Mouse (Mus musculus) heart, postnatal 10 days (tissue): ENCODE measurements at regions not wholly inside any gene's neighbourhood (a gene's known extent, or its start where the extent isn't known, plus 50 kb on each side); places are given as distances from the start of the nearest gene placed in this dataset.
A peak's percentile ranks its signal among the peaks of the same experiment; 100 is the strongest.

Experiments
- DNase-seq, 2 experiments: peaks; one replicate each; pipeline ENCODE4 v3.0.0; 2021
- intact Hi-C: fragments of 180-260 bp; cut with DNase I; formaldehyde crosslinking; loops from one replicate; pipeline ENCODE4 v1.15.1; 2025

DNA sequence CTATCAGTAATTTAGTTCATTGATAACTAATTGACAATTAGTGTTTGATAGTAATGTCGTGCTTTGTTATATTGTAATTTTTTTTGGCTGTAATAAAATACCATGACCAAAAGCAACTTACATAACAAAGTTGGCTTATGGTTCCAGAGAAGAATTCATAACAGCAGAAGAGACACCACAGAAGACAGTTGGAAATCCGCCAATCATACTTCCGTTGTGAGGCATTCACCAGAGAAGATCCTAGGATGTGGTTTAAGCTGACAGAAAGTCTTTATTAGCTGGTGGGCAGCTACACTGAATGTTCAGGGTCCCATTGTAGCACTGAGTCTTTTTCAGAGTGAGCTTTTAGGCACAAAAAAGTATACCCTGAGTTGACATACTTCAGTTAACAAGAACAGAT is 109.9 kb downstream of the Sec23a start:
- intact Hi-C loops: no loop called here
- no peak for DNase-seq

DNA sequence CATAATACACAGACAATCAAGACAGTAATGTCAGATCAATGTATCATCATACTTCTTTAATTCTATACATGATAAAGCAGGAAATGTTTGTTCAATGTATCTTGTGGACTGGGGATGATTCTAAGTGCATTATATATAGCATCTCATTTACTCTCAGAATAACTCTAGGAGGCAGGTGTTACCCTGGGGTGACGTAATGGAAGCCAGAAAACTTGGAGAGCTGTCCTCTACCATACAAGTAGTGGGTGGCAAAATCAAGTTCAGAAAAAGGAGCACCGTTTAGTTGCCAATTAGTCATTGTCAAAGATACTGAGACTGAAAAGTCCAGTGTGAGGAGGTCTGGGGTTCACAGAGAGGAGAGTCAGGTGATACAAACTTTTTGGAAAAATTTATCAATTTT is 136.0 kb downstream of the Sec23a start:
- no peak for DNase-seq
- intact Hi-C loops: no loop called here

DNA sequence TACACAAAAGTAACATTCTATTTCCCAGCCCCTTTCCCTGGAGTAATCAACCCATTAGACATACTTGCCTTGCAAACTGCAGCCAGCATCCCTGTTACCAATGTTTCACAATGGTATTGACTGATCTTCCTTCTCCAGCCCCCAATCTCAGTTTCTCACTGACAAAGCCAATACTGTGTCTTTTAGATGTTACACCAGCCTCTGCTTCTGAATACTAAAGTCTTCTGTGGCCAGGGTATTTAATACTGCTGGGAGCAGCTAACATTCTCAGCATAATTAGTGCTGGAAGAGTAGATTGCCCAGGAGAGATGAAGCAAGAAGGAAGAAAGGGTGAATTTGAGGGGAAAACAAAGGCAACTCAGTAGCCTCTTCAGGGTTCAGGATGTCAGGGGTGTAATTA is 139.4 kb downstream of the Sec23a start:
- intact Hi-C loops: no loop called here

DNA sequence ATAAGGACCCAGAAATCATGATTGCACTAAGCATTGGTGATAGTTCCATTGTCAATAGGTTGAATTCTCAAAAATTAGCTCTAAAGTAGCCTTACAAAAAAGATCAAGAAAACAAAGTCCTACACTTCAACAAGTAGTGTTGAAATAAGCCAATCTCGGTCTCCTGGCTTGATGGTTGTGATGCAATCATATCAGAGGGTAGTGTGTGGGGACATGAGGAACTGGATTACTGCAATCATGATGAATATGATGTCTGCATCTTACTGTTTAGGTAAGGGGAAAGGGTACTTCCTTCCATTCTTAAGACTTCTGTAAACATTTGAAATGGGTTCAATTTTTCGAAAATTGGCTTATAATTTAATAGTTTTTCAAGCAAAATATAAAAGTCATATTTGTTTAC is 155.3 kb downstream of the Sec23a start:
- intact Hi-C loops: no loop called here
- DNase-seq: no peak

More for the DNA sequence above, 139.4 kb downstream of the Sec23a start:
- no peak for DNase-seq

DNA sequence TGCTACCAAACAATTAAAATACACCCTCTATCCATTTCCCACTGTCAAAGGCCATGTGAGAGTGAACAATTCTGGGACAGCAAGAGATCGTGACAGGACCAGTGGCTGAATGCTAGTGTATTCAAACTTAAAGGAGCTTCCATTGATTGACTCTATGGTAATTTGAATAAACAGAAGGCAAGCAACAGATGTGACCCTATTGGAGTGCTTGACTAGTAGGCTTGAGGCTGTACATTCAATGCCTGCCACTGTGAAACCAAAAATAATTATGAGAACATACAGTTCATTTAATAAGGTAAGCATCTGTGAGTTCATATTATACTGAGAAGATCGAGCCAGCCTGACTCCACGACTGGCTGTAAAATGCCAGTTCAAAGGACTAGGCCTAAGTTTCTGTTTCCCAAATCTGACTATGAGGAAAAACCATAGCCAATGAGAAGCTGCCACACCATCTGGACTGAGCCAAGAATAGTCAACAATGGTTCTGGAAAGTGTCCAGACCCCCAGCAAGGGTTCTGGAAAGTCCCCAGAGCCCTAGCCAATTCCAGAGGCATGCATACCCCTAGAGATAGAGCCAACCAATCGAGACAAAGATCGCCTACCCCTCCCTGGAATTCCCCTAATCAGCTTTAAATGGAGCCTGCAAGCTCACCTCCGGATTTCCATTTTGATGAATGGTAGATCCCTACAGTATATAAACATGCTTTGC is 160.0 kb downstream of the Sec23a start:
- peak; percentile 13 to 14 for DNase-seq
- intact Hi-C loops: no loop called here

DNA sequence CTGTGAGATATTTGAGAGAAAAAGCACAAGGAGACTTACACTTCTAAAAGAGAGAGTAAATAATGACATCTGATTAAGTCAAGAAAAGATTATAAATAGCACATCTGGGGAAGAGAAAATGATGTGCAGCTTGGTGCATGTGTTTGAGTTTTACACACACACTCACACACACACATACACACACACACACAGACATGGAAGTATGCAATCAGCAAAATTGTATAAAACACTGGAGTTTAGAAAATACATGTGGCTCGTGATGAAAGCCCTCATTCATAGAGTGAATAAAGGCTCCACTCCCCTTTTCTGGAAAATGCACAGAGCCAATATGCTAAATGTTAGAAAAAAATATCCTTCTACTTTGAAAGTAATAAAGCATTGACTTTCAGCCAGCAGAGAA is 182.2 kb downstream of the Sec23a start:
- intact Hi-C loops: no loop called here
- no peak for DNase-seq

DNA sequence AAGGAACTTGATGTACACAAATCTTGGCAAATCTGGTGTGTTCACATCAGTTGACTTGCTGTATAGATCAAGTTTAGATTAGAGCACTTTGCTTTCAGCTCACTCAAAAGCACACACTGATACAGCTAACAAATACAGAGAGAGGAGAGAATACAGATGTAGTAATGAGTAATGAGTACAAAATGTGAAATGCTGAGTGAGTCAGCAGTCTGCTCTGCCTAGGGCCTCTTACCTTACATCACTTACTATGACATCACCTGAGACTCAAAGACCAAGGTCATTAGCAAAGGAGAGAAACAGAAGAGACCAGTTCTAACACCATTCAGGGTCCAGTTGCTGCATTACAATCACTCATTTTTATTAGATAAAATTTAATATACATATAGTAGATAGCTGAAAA is 184.0 kb downstream of the Sec23a start:
- intact Hi-C loops: no loop called here
- no peak for DNase-seq

DNA sequence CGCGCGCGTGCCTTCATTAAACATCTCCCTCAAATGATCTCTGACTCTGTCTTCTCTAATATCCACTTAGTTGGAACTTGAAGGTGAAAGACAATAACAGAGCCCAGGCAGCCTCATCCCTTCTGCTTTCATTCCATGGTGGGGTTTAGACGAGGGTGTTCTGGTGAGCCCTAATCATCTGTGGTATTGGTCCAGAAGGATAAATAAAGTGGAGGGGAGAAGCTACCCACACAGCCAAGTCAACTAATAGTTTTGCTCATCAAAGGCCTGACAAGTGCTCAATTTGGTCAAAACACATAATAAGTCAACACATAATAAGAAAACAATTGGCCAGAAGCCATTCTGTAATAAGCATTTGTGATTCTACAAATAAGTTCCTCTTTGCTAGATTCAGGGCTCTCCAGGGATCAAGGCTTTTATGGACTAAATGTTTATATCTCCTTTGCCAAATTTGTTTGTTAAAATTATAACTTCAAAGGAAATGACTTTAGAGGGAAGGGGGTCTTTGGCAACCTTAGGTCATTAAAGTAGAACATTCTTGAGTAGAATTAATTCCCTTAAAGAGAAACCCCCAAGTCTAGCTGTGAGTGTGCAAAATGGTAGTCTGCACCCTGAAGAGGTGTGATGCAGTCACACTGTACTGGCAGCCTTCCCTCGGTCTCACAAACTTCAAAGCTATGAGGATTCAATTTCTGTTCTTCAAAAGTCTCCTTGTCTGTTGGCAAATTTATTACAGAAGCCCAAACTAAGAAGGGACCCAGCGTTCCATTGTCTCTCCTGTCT is 186.5 kb downstream of the Sec23a start:
- no peak for DNase-seq
- intact Hi-C loops: no loop called here

DNA sequence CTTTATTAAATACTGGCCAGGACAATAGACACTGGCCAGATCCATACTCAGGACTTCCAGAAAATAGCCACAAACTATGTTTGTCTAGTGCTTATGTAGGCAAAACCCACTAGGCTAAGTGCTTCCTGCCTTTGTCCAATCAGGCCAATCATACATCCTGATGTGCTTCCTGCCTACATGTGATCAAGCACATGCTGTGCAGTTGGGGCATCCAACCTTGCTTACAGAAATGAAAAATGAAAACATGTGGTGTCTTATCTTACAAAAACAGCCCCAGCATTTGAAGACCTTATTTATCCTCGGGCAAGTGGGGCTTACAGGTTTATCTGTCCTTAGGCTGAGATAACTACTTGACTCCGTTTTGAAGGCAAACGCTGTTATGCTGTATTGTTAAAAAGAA is 188.8 kb downstream of the Sec23a start:
- intact Hi-C loops: no loop called here
- DNase-seq: no peak

DNA sequence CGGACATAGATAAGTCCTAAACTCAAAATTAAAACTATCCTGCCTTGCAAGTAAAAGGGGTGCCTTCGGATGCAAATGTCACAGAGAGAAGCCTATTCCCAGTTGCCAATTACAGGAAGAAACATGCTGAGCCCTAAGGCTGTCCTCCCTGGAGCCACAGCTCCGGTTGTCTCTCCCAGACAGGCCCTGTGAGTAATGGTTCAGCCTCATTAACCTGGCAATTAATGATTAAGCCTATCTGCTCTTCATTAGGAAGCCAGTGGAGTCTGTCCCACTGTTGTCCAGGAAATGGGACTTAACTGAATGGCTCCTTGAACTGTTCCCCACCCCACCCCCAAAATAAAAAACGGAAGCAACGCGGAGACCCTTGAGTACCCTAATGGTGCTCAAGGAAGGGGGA is 207.7 kb downstream of the Sec23a start:
- intact Hi-C loops: loop anchor here (5.0 to 10.0 kb wide), 3 partner anchors 141 to 977 kb away; partner anchors contain the start of gene Sstr1
- no peak for DNase-seq

DNA sequence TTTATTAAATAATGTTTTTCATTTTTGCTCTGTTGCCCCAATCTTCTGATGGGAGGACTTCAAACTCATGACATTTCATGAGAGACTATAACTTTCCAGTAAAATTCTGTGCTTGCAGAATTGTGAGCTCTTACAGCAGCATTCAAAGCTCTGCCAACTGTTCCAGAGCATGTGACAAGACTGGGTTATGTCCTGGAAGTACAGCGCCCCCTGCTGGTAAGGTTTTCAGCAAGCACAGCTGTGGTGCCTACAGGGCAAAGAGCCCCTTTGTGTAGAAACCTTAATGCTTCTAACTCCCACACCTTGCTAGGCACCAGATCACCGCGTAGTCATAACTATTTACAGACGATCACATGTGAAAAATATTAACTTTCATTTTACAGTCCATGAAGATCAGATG is 209.4 kb downstream of the Sec23a start:
- intact Hi-C loops: loop anchor here (5.0 to 10.0 kb wide), 3 partner anchors 142 to 975 kb away; partner anchors contain the start of gene Sstr1
- peak; percentile 67 to 84 for DNase-seq
